Mouse (Mus musculus): ENCODE results near the gene Bid. TPM values are rescaled to one million over a fixed set of nuclear protein-coding genes. Genes with fewer than 3 reads are reported as not detected.
"Not testable (repeated sequence)": the region's sequence is repeated elsewhere in the genome, so short reads cannot be mapped to it uniquely, and the experiment has no call there.

Gene Bid
- polyA plus RNA-seq, 1 experiment = 13.1 TPM

- no peak overlapping the region for H3K27ac ChIP-seq (ENCODE audit: insufficient read depth, low read length)
- H3K4me3 ChIP-seq (ENCODE audit: insufficient read depth, low read length) = no peak overlapping the region
- H3K4me1 ChIP-seq (ENCODE audit: control insufficient read depth, insufficient read depth, low read length) = peaks cover 2% of the 10 kb centered on the region; the same call in 1 of the 2 replicates
- TF ChIP-seq POLR2A (IDR thresholded peaks at IDR 0.05; ENCODE audit: extremely low read depth, insufficient read depth, low read length) = no peak
- TF ChIP-seq CTCF (IDR thresholded peaks at IDR 0.05; ENCODE audit: extremely low read depth, insufficient read depth, low read length) = no peak
Measured at GRCm38 (mm10) chr6:120917975-120918374, 1.3 kb upstream of the Bid start.

GRCm38 (mm10) chr6:120916972-120917881, 574 bp upstream of the Bid start:
- peak overlapping the region; percentile 62 for H3K4me3 ChIP-seq (ENCODE audit: insufficient read depth, low read length)
- not testable (repeated sequence) for H3K27ac ChIP-seq (ENCODE audit: insufficient read depth, low read length); H3K4me1 ChIP-seq (ENCODE audit: control insufficient read depth, insufficient read depth, low read length)

- Histone ChIP-seq H3K4me1 (ENCODE audit: control insufficient read depth, insufficient read depth, low read length) (peaks cover 2% of the 10 kb centered on the region; the same call in 1 of the 2 replicates), H3K4me3 (ENCODE audit: insufficient read depth, low read length) (no peak overlapping the region; the same call in 1 of the 2 replicates)
- TF ChIP-seq POLR2A (IDR thresholded peaks at IDR 0.05; ENCODE audit: extremely low read depth, insufficient read depth, low read length) (no peak), CTCF (IDR thresholded peaks at IDR 0.05; ENCODE audit: extremely low read depth, insufficient read depth, low read length) (no peak)
Measured at GRCm38 (mm10) chr6:120915649-120915975, 1.0 kb downstream of the Bid start.

GRCm38 (mm10) chr6:120914911-120915648, 1.6 kb downstream of the Bid start:
- no peak overlapping the region for H3K4me3 ChIP-seq (ENCODE audit: insufficient read depth, low read length)
- no peak overlapping the region for H3K27ac ChIP-seq (ENCODE audit: insufficient read depth, low read length)
- peak; percentile 44 for TF ChIP-seq CTCF (IDR thresholded peaks at IDR 0.05; ENCODE audit: extremely low read depth, insufficient read depth, low read length)
- no peak for TF ChIP-seq POLR2A (IDR thresholded peaks at IDR 0.05; ENCODE audit: extremely low read depth, insufficient read depth, low read length)
- H3K4me1 ChIP-seq (ENCODE audit: control insufficient read depth, insufficient read depth, low read length) = peaks cover 2% of the 10 kb centered on the region; the same call in 1 of the 2 replicates

More at GRCm38 (mm10) chr6:120915649-120915975, 1.0 kb downstream of the Bid start:
- H3K27ac ChIP-seq (ENCODE audit: insufficient read depth, low read length) = no peak overlapping the region

GRCm38 (mm10) chr6:120914533-120914910, 2.1 kb downstream of the Bid start:
- Histone ChIP-seq H3K27ac (ENCODE audit: insufficient read depth, low read length) (no peak overlapping the region), H3K4me1 (ENCODE audit: control insufficient read depth, insufficient read depth, low read length) (peaks cover 2% of the 10 kb centered on the region; the same call in 1 of the 2 replicates), H3K4me3 (ENCODE audit: insufficient read depth, low read length) (no peak overlapping the region)
- TF ChIP-seq POLR2A (IDR thresholded peaks at IDR 0.05; ENCODE audit: extremely low read depth, insufficient read depth, low read length) (no peak), CTCF (IDR thresholded peaks at IDR 0.05; ENCODE audit: extremely low read depth, insufficient read depth, low read length) (no peak)

GRCm38 (mm10) chr6:120913783-120914182, 2.9 kb downstream of the Bid start:
- H3K4me3 ChIP-seq (ENCODE audit: insufficient read depth, low read length) = no peak overlapping the region
- TF ChIP-seq POLR2A (IDR thresholded peaks at IDR 0.05; ENCODE audit: extremely low read depth, insufficient read depth, low read length) (no peak), CTCF (IDR thresholded peaks at IDR 0.05; ENCODE audit: extremely low read depth, insufficient read depth, low read length) (no peak)
- peaks cover 2% of the 10 kb centered on the region; the same call in 1 of the 2 replicates for H3K4me1 ChIP-seq (ENCODE audit: control insufficient read depth, insufficient read depth, low read length)
- no peak overlapping the region for H3K27ac ChIP-seq (ENCODE audit: insufficient read depth, low read length)

GRCm38 (mm10) chr6:120912931-120913330, 3.7 kb downstream of the Bid start:
- Histone ChIP-seq H3K4me1 (ENCODE audit: control insufficient read depth, insufficient read depth, low read length) (peaks cover 2% of the 10 kb centered on the region; the same call in 1 of the 2 replicates), H3K4me3 (ENCODE audit: insufficient read depth, low read length) (no peak overlapping the region), H3K27ac (ENCODE audit: insufficient read depth, low read length) (no peak overlapping the region)
- TF ChIP-seq CTCF (IDR thresholded peaks at IDR 0.05; ENCODE audit: extremely low read depth, insufficient read depth, low read length) (no peak), POLR2A (IDR thresholded peaks at IDR 0.05; ENCODE audit: extremely low read depth, insufficient read depth, low read length) (no peak)

GRCm38 (mm10) chr6:120911213-120912007, 5.2 kb downstream of the Bid start:
- Histone ChIP-seq H3K4me1 (ENCODE audit: control insufficient read depth, insufficient read depth, low read length) (no peaks in the 10 kb centered on the region), H3K4me3 (ENCODE audit: insufficient read depth, low read length) (no peak overlapping the region), H3K27ac (ENCODE audit: insufficient read depth, low read length) (no peak overlapping the region)
- TF ChIP-seq POLR2A (IDR thresholded peaks at IDR 0.05; ENCODE audit: extremely low read depth, insufficient read depth, low read length) (no peak), CTCF (IDR thresholded peaks at IDR 0.05; ENCODE audit: extremely low read depth, insufficient read depth, low read length) (no peak)

- Histone ChIP-seq H3K4me1 (ENCODE audit: control insufficient read depth, insufficient read depth, low read length) (no peaks in the 10 kb centered on the region), H3K27ac (ENCODE audit: insufficient read depth, low read length) (no peak overlapping the region), H3K4me3 (ENCODE audit: insufficient read depth, low read length) (no peak overlapping the region)
- no peak for TF ChIP-seq CTCF (IDR thresholded peaks at IDR 0.05; ENCODE audit: extremely low read depth, insufficient read depth, low read length)
- TF ChIP-seq POLR2A (IDR thresholded peaks at IDR 0.05; ENCODE audit: extremely low read depth, insufficient read depth, low read length) = no peak
Measured at GRCm38 (mm10) chr6:120909501-120909900, 7.2 kb downstream of the Bid start.

- not testable (repeated sequence) for H3K4me1 ChIP-seq (ENCODE audit: control insufficient read depth, insufficient read depth, low read length); H3K4me3 ChIP-seq (ENCODE audit: insufficient read depth, low read length); H3K27ac ChIP-seq (ENCODE audit: insufficient read depth, low read length)
Measured at GRCm38 (mm10) chr6:120907876-120908597, 8.6 kb downstream of the Bid start.

Measured in cortical plate, adult 2 months (tissue).